Mouse (Mus musculus) left cerebral cortex, adult 11 months (tissue): ENCODE results near the gene Gm5089.

Source experiments
- DNase-seq: peaks from one replicate; pipeline ENCODE4 v3.0.0; 2022; ENCODE audit warnings: low spot score

Gene Gm5089

GRCm38 (mm10) chr14:122386281-122387130 is 64.4 kb downstream of the Gm5089 start:
- DNase-seq = no peak

- DNase-seq = no peak
Measured at GRCm38 (mm10) chr14:122385758-122386157, 65.2 kb downstream of the Gm5089 start.

GRCm38 (mm10) chr14:122385238-122385534 is 65.7 kb downstream of the Gm5089 start:
- no peak for DNase-seq
